Comparison of ENCODE assay signal across 27 mouse cellular contexts in the genomic region with DNA sequence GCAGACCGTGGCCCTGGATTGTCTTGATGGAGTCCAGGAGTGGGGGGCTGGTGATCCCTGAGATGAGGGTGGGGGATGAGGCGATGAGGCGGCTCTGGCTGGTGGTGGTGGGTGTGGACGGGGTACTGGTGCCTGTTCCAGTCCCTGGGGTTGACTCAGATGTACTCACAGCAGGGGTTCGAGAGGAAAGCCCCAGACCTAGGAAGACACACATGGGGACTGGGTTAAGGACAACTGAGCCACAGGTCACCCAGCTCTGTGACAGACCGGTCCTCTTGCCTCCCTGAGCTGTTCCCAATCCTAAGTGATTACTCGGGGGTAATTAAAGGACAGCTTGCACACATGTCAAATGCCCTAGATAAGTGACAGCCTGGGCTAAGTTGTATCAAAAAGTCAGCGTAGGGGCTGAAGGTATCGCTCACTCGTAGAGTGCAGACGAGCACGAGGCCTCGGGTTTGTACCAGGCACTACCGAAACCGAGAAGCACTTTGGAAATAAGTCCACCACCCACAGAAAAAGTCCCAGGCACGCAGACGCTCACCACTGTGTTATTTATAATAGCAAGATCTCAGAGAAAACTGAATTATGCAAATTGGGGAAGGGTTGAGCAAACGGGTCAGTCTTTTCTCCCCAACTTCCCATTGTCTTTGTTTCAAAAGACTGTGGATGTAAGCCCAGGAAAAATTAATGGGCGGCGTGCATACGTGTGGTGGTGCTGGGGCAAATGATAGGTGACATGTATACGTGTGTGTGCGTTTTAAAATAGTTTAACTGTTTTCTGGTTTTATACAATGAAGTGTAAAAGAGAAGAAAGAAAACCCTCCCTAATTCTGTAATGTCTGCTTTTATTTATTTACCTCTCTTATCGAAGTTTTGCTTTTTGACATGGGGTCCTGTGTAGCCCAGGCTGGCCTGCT. TPM values are rescaled to one million over a fixed set of nuclear protein-coding genes. Genes with fewer than 3 reads are reported as not detected.
A peak's percentile ranks its signal among the peaks of the same experiment; 100 is the strongest.
DNase-seq lines count a peak whose midpoint lies in the region; ATAC-seq and TF ChIP-seq lines count a peak whose summit lies in the region.
"Had no signal": no experiment of that assay in that cellular context is flagged by ENCODE, and none has a peak within 500 bp of the region (broad histone marks: within the 10 kb centered on the region; RNA-seq: fewer than 3 reads in every experiment).

No protein-coding gene starts in this region.

- DNase-seq in adrenal gland, postnatal 25 days = peak; percentile 1
- DNase-seq in adrenal gland, adult 8-10 months = no peak
- peak; percentile 88 for DNase-seq in heart, adult 11 months
- DNase-seq in heart, adult 2 months = no peak
- DNase-seq in A20 (ENCODE audit: low read depth, low spot score) = peak; percentile 89
- no peak for DNase-seq in urinary bladder, postnatal 14 days (ENCODE audit: low spot score)
- DNase-seq in urinary bladder, postnatal 10 days (ENCODE audit: low spot score) = no peak
- DNase-seq: adrenal gland, postnatal 10 days; cerebellum, adult 11-12 months; cerebellum, adult 9-11 months; embryo, embryonic 11 days; kidney, postnatal 36 days; lung, postnatal 36 days; right cerebral cortex, postnatal 14 days; thymus, adult 18-20 months; thymus, postnatal 25 days had no signal

- intact Hi-C loops in heart, adult 2 months (cut with DNase I) = no loop called here

- peak; percentile 22 for ATAC-seq in activated CD4-positive, CD25-positive, alpha-beta regulatory T cell, adult 4 months
- ATAC-seq: forebrain, embryonic 16.5 days; intestine, postnatal 0 days had no signal

- H3K36me3 ChIP-seq in heart, adult 2 months (ENCODE audit: control insufficient read depth, insufficient read depth, low read length) = no peaks in the 10 kb centered on the region

- H3K4me3 ChIP-seq in heart, adult 2 months = no peak overlapping the region
- H3K4me3 ChIP-seq: erythroblast, embryonic 14.5 days; heart, embryonic 10.5 days; heart, embryonic 15.5 days; hindbrain, embryonic 12.5 days; kidney, embryonic 15.5 days; limb, embryonic 13.5 days; neural tube, embryonic 13.5 days had no signal

- peaks cover 2% of the 10 kb centered on the region; the same call in 1 of the 2 replicates for H3K79me2 ChIP-seq in heart, adult 2 months (replicated peaks; ENCODE audit: control insufficient read depth, insufficient read depth, low read length)

- H3K9ac ChIP-seq in heart, adult 2 months (ENCODE audit: low read depth, low read length) = no peak overlapping the region
- H3K9ac ChIP-seq: heart, embryonic 15.5 days; hindbrain, embryonic 12.5 days; kidney, embryonic 15.5 days; limb, embryonic 13.5 days; neural tube, embryonic 13.5 days had no signal

- H3K27ac ChIP-seq in heart, adult 2 months = no peak overlapping the region
- H3K27ac ChIP-seq: heart, embryonic 10.5 days; heart, embryonic 15.5 days; hindbrain, embryonic 12.5 days; kidney, embryonic 15.5 days; limb, embryonic 13.5 days; neural tube, embryonic 13.5 days; stomach, postnatal 0 days had no signal

- no peaks in the 10 kb centered on the region for H3K4me1 ChIP-seq in heart, adult 2 months (ENCODE audit: control insufficient read depth, insufficient read depth, low read length)
- H3K4me1 ChIP-seq: heart, embryonic 15.5 days had no signal

- no peak for TF ChIP-seq CTCF in heart, adult 2 months (IDR thresholded peaks at IDR 0.05)

- no peak for TF ChIP-seq EP300 in heart, adult 2 months (IDR thresholded peaks at IDR 0.05; ENCODE audit: insufficient read depth, low read depth, low read length)

- WGBS in heart, adult 2 months = 91% methylated on average over 24 of the region's 24 CpGs

- no peaks in the 10 kb centered on the region for H3K27me3 ChIP-seq in heart, adult 2 months (ENCODE audit: control insufficient read depth, insufficient read depth, low read length)
- H3K27me3 ChIP-seq: heart, embryonic 15.5 days; hindbrain, embryonic 12.5 days; kidney, embryonic 15.5 days; limb, embryonic 13.5 days; neural tube, embryonic 13.5 days had no signal

- TF ChIP-seq POLR2A in heart, adult 2 months (IDR thresholded peaks at IDR 0.05; ENCODE audit: insufficient read depth, low read depth, low read length) = no peak

RNA-seq across cellular contexts. Expression of a gene that starts 18.6 kb away (rescaled TPM):
- 30.3 and 38.6 TPM in 2 replicates for total RNA-seq in adrenal gland, postnatal 25 days (2021)
- 10 to 100 TPM; 22.1 to 36.6 (median 27.9) TPM for total RNA-seq in adrenal gland, adult 8-10 months (2022)
- total RNA-seq in heart, adult 2 months (2021) = 10 to 100 TPM; 11.9 to 12.8 TPM
- 13.2 and 18.8 TPM in 2 replicates for polyA plus RNA-seq in heart, adult 2 months (2012; rRNA removed)
- 10 to 100 TPM in 1 of 2 experiments, 1 to 10 TPM in 1; 6.9 to 13.2 TPM for polyA plus RNA-seq in activated CD4-positive, CD25-positive, alpha-beta regulatory T cell, adult 4 months (2017; shearing (Covaris generic))

RNA-seq across cellular contexts. Expression of a gene that starts 32.1 kb away (rescaled TPM):
- 0.27 TPM in 1 of 2 replicates, not detected in the other for total RNA-seq in adrenal gland, postnatal 25 days (2021)
- total RNA-seq in adrenal gland, adult 8-10 months (2022) = under 1 TPM; 0.14 to 0.34 (median 0.15) TPM
- total RNA-seq in heart, adult 2 months (2021) = under 1 TPM; 0.08 to 0.16 TPM
- 0.15 and 0.37 TPM in 2 replicates for polyA plus RNA-seq in heart, adult 2 months (2012; rRNA removed)
- not detected for polyA plus RNA-seq in activated CD4-positive, CD25-positive, alpha-beta regulatory T cell, adult 4 months (2017; shearing (Covaris generic))
- polyA plus RNA-seq: erythroblast, embryonic 14.5 days; heart, embryonic 15.5 days; intestine, postnatal 0 days; stomach, postnatal 0 days had no signal

Comparison
In these comparisons a context has a peak if more than half of its experiments do, and no peak if none do; other contexts are left out.
1. DNase-seq: peak in adrenal gland, postnatal 25 days (single experiment), heart, adult 11 months (single experiment) and A20 (single experiment); none in adrenal gland, adult 8-10 months (single experiment), heart, adult 2 months (0 of 2), urinary bladder, postnatal 14 days (single experiment) and urinary bladder, postnatal 10 days (single experiment).